Mouse (Mus musculus) liver, postnatal 0 days (tissue): ENCODE results near the gene Sh3bp2.

Experiments used
- CTCF ChIP-seq: sonication (generic); IDR thresholded peaks from 2 replicates; pipeline ENCODE4 v1.5.1; 2016; ENCODE audit warnings: antibody characterized with exemption, low read depth
- EP300 ChIP-seq: IDR thresholded peaks from 2 replicates; pipeline ENCODE4 v1.6.1; 2016; ENCODE audit warnings: antibody characterized with exemption, low read depth, mild to moderate bottlenecking

- TF ChIP-seq EP300: no peak
- no peak for TF ChIP-seq CTCF
These were observed 12.4 kb downstream of the Sh3bp2 start for GRCm38 (mm10) chr5:34538079-34538478.
